Mouse (Mus musculus): Measurements from ENCODE around the gene Fancc.
"Not testable (repeated sequence)": the region's sequence is repeated elsewhere in the genome, so short reads cannot be mapped to it uniquely, and the experiment has no call there.

Gene Fancc

GRCm38 (mm10) chr13:63321689-63322088 lies 175.4 kb downstream of the Fancc start:
- CTCF ChIA-PET = no interaction called here

DNA sequence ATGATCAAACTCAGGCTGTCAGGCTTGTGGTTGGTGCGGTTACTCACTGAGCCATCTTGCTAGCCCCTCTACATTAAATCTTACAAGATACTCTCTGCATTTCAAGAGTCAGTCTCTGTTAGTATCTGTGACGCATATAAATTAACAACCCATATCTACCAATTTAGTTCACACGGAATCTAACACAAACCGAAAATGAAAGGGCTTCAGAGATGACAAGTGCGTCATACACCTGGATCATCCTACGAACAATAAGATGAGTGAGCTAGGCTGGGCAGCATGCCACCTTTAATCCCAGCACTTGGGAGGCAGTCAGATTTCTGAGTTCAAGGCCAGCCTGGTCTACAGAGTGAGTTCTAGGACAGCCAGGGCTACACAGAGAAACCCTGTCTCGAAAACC lies 177.3 kb downstream of the Fancc start:
- CTCF ChIA-PET = no interaction called here

- CTCF ChIA-PET = no interaction called here
These were observed 179.4 kb downstream of the Fancc start for GRCm38 (mm10) chr13:63317681-63318104.

DNA sequence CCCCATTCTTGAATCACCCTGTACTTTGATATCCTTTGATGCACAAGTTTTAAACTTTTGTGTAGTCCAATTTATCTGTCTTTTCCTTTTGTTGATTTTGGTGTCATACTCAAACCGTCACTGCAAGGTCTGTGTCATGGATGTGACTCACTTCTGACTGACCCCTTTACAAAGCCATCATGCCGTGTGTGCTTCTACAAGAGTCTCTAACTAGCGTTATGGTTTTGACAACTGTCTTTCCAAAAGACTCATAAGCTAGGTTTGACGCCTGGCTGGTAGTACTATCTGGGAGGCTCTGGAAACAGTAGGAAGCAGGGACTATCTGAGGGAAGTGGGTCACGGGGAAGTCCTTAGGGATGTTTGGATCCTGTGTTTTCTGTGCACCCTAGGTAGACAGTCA lies 180.7 kb downstream of the Fancc start:
- CTCF ChIA-PET = no interaction called here

GRCm38 (mm10) chr13:63315777-63316176 lies 181.3 kb downstream of the Fancc start:
- CTCF ChIA-PET = no interaction called here

DNA sequence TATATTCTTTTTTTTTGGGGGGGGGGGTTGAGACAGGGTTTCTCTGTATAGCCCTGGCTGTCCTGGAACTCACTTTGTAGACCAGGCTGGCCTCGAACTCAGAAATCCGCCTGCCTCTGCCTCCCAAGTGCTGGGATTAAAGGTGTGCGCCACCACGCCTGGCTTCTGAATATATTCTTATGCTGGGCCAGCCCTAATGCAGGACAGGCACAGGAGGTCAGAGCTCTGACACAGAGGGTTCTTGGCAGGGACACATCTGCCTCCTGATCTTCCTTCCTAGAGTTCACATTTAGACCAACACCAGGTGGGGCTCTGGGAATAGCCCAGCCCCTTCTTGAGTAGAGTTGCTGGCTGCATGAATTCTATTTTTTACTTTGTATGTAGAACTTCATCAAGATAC lies 182.0 kb downstream of the Fancc start:
- CTCF ChIA-PET = not testable (repeated sequence)

DNA sequence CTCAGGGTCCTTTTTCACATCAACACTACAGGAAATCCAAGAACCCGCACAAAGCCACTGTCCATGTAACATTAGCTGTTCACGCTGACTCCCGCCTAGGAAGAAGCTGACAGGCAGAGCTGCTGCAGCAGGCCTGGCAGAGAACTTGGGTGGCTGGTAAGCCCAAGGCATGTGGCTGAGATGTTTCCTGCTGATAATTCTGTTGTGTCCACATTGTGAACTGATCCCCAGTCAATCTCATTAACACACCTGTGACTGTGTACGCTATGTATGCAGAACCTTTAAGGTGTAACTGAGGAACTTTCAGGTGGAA lies 182.5 kb downstream of the Fancc start:
- CTCF ChIA-PET = no interaction called here

- CTCF ChIA-PET = no interaction called here
These were observed 183.1 kb downstream of the Fancc start for GRCm38 (mm10) chr13:63313748-63314607.

GRCm38 (mm10) chr13:63313247-63313646 lies 183.8 kb downstream of the Fancc start:
- CTCF ChIA-PET = no interaction called here

GRCm38 (mm10) chr13:63311156-63311555 lies 185.9 kb downstream of the Fancc start:
- CTCF ChIA-PET = interaction anchor here (0.9 kb wide), 1 partner anchor 609 kb away, joined by 3 read pairs; no protein-coding TSS in a partner anchor

- CTCF ChIA-PET = no interaction called here
These were observed 187.5 kb downstream of the Fancc start for GRCm38 (mm10) chr13:63309563-63309962.

- CTCF ChIA-PET = no interaction called here
These were observed 190.3 kb downstream of the Fancc start for GRCm38 (mm10) chr13:63306768-63307167.

GRCm38 (mm10) chr13:63305160-63306011 lies 191.7 kb downstream of the Fancc start:
- CTCF ChIA-PET = no interaction called here

- CTCF ChIA-PET = no interaction called here
These were observed 192.3 kb downstream of the Fancc start for GRCm38 (mm10) chr13:63304799-63305159.

- CTCF ChIA-PET = no interaction called here
These were observed 192.8 kb downstream of the Fancc start for GRCm38 (mm10) chr13:63304124-63304792.

GRCm38 (mm10) chr13:63302381-63302780 lies 194.7 kb downstream of the Fancc start:
- CTCF ChIA-PET = no interaction called here

DNA sequence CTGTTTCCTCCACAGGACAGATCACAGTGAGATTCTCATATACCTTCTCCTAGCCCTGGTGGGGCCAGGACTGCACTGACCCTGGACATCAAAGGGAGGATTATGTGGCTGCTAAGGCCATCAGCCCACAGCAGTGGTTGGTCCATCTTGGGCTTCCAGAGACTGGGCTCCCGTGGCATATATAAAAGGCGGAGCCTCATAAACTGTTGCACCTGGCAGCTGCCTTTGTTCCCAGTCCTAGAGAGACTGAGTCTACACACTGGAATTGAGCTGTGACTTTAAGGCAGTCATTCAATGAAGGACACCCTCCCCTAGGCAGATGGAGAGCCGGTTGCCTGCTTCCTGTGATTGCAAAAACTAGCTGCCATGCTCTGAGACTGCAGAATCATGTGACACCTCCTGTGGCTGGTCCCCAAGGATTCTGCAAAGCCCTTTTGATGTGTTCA lies 195.3 kb downstream of the Fancc start:
- CTCF ChIA-PET = no interaction called here

DNA sequence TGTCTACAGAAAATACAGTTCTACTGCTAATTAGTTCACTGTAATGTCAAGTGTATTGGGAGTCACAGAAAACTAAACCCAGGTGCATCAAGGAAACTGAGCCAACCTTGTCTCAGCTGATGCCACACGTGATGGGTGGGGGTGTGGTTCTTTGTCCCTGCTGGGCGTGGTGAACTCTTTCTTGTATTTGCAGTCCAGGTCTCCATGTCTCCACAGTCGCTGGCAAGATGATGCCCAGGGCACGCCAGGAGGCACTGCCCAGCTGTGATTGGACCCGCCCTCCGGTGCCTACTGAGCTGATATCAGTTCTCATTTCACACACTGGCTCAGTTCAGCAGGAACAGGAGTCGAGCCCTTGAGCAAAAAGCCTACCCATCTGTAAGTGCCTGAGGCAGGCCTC lies 196.1 kb downstream of the Fancc start:
- CTCF ChIA-PET = no interaction called here

- CTCF ChIA-PET = no interaction called here
These were observed 198.1 kb downstream of the Fancc start for GRCm38 (mm10) chr13:63298931-63299330.

DNA sequence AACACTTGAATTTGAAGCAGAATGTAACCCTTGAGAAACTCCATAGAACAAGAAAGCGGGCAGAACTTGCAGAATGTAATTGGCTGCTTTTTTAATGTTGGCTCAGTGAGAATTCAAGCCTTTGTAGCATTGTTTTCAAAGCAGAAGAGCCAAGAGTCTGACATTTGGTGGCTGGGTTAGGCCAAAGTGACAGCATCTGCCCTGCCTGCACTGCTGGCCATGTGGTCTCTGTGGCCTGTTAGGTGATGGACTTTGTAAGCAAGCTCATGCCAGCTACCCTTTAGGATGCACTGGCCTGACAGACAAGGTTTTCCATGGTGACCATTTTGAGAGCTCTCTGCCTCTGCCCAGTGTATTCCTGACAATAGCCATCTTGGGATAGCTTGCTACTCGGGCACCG lies 199.1 kb downstream of the Fancc start:
- CTCF ChIA-PET = no interaction called here

DNA sequence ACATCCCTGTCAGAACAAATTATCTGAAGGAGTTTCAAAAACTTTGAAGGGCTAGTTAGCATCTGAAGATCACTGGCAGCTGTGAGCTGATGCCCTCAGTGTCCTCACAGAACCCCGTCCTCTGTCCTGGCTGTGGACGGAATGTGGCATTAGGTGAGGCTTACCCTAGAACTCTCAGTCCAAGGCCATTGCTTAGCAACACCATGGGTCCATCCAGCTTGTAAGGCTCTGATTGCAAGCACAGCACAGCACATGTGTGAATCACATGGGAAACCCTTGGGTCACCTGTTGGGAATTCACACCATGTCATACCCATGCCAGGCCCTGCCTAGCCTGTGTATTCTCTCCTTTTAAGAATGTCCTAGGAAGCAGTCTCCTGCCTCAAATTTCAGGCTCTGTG lies 200.1 kb downstream of the Fancc start:
- CTCF ChIA-PET = no interaction called here

- CTCF ChIA-PET = no interaction called here
These were observed 200.8 kb downstream of the Fancc start for GRCm38 (mm10) chr13:63296300-63296699.
